Mouse (Mus musculus) spleen, adult 2 months (tissue): ENCODE data around the gene Ndc1. TPM values are rescaled to one million over a fixed set of nuclear protein-coding genes. Genes with fewer than 3 reads are reported as not detected.
"Not testable (repeated sequence)": the region's sequence is repeated elsewhere in the genome, so short reads cannot be mapped to it uniquely, and the experiment has no call there.

ENCODE experiments used
- DNase-seq, 2 experiments: peaks; one replicate each; pipeline versions ENCODE4 v3.0.0 to v3.0.0-alpha.2; 2012 to 2021; ENCODE audit warnings: low spot score in 2 of 2, low read depth in 1 of 2
- H3K27ac ChIP-seq: fragments of 200-500 bp; 2 replicates; pipeline ENCODE4 v1.5.1; 2012; ENCODE audit warnings: low read length, inconsistent platforms; ENCODE audit not compliant: insufficient read depth
- H3K27me3 ChIP-seq: fragments of 200-500 bp; 2 replicates; pipeline ENCODE4 v1.6.1; 2012; ENCODE audit warnings: mild to moderate bottlenecking, moderate library complexity, low read length, inconsistent platforms; ENCODE audit not compliant: control insufficient read depth, insufficient read depth
- H3K36me3 ChIP-seq: fragments of 200-500 bp; 2 replicates; pipeline ENCODE4 v1.6.1; 2012; ENCODE audit warnings: mild to moderate bottlenecking, low read length, inconsistent platforms; ENCODE audit not compliant: control insufficient read depth, insufficient read depth
- H3K4me1 ChIP-seq: fragments of 200-500 bp; 2 replicates; pipeline ENCODE4 v1.6.1; 2011; ENCODE audit warnings: inconsistent platforms; ENCODE audit not compliant: control insufficient read depth, insufficient read depth, insufficient read length
- H3K4me3 ChIP-seq: fragments of 200-500 bp; 2 replicates; pipeline ENCODE4 v1.5.1; 2011; ENCODE audit warnings: mild to moderate bottlenecking, inconsistent platforms; ENCODE audit not compliant: insufficient read depth, insufficient read length; ENCODE audit errors: extremely low read depth
- CTCF ChIP-seq: fragments of 200-500 bp; IDR thresholded peaks from 2 replicates; pipeline ENCODE4 v1.5.1; 2011; ENCODE audit warnings: mild to moderate bottlenecking, inconsistent platforms; ENCODE audit not compliant: insufficient read depth, insufficient read length, insufficient replicate concordance; ENCODE audit errors: extremely low read depth
- POLR2A ChIP-seq: fragments of 200-500 bp; IDR thresholded peaks from 2 replicates; pipeline ENCODE4 v1.6.1; 2011; ENCODE audit warnings: low read depth, low read length, inconsistent platforms
- WGBS: fragments of 180-500 bp; shearing (Covaris S2); methylation state at CpG from one replicate; pipeline ENCODE4 v1.1.7; 2018; 5-methylcytosine and 5-hydroxymethylcytosine counted together
- polyA plus RNA-seq: library from polyadenylated mRNA; depleted of rRNA; stranded (reverse); fragments of >200 nt; gene quantifications from 2 replicates; pipeline ENCODE4 v1.2.3, GENCODE M21; 2012

Gene Ndc1
- polyA plus RNA-seq, 1 experiment: 10.6 TPM

DNA sequence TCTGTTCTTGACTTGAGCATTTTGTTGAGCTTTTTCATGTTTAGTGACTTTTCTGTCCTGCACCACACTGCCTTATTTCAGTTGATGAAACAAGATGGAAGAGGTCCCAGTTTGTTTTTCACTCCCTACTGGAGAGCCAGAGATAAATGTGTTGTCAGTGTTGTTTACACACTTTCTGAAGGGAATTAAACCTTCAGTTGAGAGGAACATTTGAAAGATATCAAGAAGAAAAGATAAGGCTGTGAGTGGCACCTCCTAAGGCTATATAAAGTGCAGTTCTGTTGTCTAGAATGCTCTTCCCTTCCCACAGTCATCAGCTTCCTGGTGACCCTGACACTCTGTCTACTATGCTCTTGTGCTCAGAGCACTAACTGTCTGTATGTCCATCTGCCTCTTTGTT is 16.2 kb upstream of the Ndc1 start:
- Histone ChIP-seq H3K36me3 (peaks cover 14% of the 10 kb centered on the region), H3K27me3 (no peaks in the 10 kb centered on the region), H3K4me1 (no peaks in the 10 kb centered on the region), H3K27ac (no peak overlapping the region), H3K4me3 (no peak overlapping the region)
- DNase-seq: no peak
- TF ChIP-seq POLR2A (no peak), CTCF (no peak)

- Histone ChIP-seq H3K4me3 (no peak overlapping the region), H3K27me3 (no peaks in the 10 kb centered on the region), H3K4me1 (no peaks in the 10 kb centered on the region), H3K36me3 (peaks cover 18% of the 10 kb centered on the region), H3K27ac (no peak overlapping the region)
- no peak for DNase-seq
- no peak for TF ChIP-seq CTCF
- no peak for TF ChIP-seq POLR2A
- 97% methylated on average over 3 of the region's 3 CpGs for WGBS
These were observed 14.0 kb upstream of the Ndc1 start for GRCm38 (mm10) chr4:107353612-107354011.

DNA sequence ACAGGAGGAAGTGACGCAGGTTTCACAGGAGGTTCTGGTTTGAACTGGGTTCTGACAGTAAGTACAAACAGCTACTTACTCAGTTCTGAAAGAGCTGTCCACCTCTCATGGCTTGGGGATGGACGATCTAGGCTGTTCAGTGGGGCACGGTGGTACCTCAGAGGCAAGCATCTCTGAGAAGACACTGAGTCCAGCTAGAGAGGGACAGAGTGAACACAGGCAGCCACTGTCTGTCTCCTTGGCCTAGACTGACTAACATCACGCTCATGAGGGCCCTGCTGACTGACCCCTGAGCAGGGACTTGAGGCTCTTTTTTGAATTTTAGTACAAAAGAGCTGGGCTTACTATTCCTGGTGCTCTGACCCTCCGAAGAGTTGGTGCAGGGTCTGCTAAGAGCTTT is 13.5 kb upstream of the Ndc1 start:
- TF ChIP-seq POLR2A: no peak
- no peak for TF ChIP-seq CTCF
- WGBS: 91% methylated on average over 5 of the region's 5 CpGs
- Histone ChIP-seq H3K4me1 (no peaks in the 10 kb centered on the region), H3K27me3 (no peaks in the 10 kb centered on the region), H3K27ac (no peak overlapping the region), H3K4me3 (no peak overlapping the region), H3K36me3 (peaks cover 18% of the 10 kb centered on the region)
- DNase-seq: no peak

DNA sequence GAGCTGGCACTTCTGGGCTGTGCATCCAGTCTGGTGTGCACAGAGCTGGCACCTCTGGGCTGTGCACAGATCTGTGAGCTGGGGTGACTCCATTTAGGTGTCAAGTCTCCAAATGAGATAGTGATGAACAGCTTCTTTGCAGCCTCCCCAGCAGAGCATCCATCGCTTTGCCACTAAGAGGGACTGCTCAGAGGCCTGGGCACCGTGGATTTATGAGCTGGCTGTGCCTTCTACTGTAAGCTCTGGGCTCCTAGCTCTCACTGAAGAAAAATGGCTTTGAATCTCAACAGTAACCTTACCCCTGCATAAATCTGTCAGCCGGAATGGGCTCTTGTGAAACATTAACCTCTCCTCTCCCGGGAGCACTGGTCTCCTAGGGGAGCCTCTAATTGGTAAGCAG is 13.0 kb upstream of the Ndc1 start:
- Histone ChIP-seq H3K36me3 (peaks cover 18% of the 10 kb centered on the region), H3K4me1 (no peaks in the 10 kb centered on the region), H3K27me3 (no peaks in the 10 kb centered on the region), H3K4me3 (no peak overlapping the region), H3K27ac (no peak overlapping the region)
- DNase-seq: no peak
- no peak for TF ChIP-seq CTCF
- TF ChIP-seq POLR2A: no peak
- 55% methylated on average over 4 of the region's 4 CpGs for WGBS

DNA sequence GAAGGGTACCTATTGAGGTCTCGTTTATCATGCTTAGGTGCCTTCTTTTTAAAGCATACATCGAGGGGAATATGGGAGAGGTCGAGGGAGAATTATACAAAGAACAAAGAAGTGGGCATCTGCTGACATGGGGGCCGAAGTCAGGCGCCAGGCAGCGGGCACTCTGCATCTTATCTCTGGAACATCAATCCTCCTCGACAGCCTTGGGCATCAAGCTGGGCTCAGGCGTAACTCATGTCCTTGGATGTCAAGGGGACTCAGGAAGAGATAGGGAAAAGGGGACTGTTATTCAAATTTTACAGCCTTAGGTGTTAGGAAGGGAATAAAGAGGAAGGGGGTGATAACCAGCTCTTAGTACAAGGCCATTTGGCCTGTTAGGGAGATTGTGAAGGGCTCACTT is 10.4 kb upstream of the Ndc1 start:
- WGBS: 84% methylated on average over 8 of the region's 8 CpGs
- peaks cover 13% of the 10 kb centered on the region for H3K36me3 ChIP-seq

DNA sequence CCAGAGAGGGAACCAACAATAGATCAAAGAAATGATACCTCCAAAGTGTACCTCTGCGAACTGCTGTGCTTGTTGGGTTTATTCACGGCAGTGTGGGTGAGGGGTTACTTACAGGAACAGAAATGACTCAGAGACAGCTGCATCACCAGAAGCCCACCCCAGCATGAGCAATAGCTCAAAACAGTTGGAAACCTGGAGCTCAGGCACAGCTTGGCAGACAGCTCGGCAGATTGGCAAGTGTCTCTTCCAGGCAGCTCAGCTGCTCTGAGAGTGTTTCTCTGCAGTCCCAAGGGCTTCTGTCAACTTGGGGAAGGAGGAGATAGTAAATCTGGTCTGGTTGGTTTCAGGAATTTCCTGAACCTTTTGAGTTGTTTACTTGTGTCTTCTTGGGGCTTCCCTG is 9.1 kb upstream of the Ndc1 start:
- no peak overlapping the region for H3K27ac ChIP-seq
- no peak for DNase-seq
- TF ChIP-seq CTCF (no peak), POLR2A (no peak)
- H3K36me3 ChIP-seq: peaks cover 11% of the 10 kb centered on the region
- H3K27me3 ChIP-seq: no peaks in the 10 kb centered on the region
- H3K4me1 ChIP-seq: no peaks in the 10 kb centered on the region
- 92% methylated on average over 3 of the region's 3 CpGs for WGBS
- no peak overlapping the region for H3K4me3 ChIP-seq

More for the DNA sequence above, 10.4 kb upstream of the Ndc1 start:
- DNase-seq, H3K27ac ChIP-seq, H3K27me3 ChIP-seq, H3K4me1 ChIP-seq, H3K4me3 ChIP-seq: not testable (repeated sequence)

DNA sequence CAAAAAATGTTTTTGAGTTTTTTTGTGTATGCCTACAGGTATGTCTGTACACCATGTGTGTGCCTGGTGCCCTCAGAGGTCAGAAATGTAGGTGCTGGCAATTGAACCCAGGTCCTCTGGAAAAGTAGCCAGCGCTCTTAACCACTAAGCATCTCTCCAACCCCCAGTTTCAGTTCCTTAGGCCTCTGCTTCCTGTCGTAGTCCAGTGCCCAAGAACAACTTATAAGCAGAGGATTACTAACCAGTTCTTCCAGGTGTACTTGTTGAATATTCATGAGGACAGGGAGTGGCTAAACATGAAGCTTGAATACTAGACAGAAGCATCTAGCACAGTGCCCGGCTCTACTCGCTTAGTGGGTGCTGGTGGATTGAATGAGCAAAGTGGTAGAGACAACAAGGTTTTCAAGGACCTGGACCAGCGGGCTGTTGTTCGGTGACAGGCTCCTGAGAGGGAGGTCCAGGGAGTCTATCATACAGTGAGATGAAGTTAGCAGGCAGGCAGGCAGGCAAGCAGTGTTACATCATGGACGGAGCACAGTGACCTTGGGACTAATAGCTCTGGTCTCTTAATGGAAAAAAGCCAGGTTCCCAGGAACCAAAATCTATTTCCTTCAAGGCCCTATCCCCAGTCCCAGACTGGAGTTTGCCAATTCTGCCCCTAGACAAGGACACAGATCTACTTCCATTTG is 7.0 kb upstream of the Ndc1 start:
- DNase-seq: no peak
- Histone ChIP-seq H3K27ac (no peak overlapping the region), H3K4me3 (no peak overlapping the region), H3K36me3 (peaks cover 6% of the 10 kb centered on the region), H3K4me1 (peaks cover 3% of the 10 kb centered on the region; the same call in 1 of the 2 replicates), H3K27me3 (no peaks in the 10 kb centered on the region)
- TF ChIP-seq POLR2A: no peak
- WGBS: 61% methylated on average over 7 of the region's 7 CpGs
